Mouse (Mus musculus) CH12.LX (cell line): Measurements from ENCODE around the gene Endou. TPM values are rescaled to one million over a fixed set of nuclear protein-coding genes. Genes with fewer than 3 reads are reported as not detected.

ENCODE experiments used
- DNase-seq: peaks from one replicate; pipeline ENCODE4 v3.0.0-alpha.2; 2013; ENCODE audit errors: extremely low read depth
- H3K27ac ChIP-seq: 2 replicates; pipeline ENCODE4 v1.5.1; 2012; ENCODE audit warnings: low read depth, mild to moderate bottlenecking, control low read depth, moderate library complexity; ENCODE audit not compliant: insufficient read depth
- H3K27me3 ChIP-seq: replicated peaks from 2 replicates; pipeline ENCODE3; 2012; ENCODE audit warnings: inconsistent platforms
- H3K36me3 ChIP-seq, 2 experiments: replicated peaks in 1 of 2; 2 replicates each; pipeline versions ENCODE3 to v1.6.1; 2012; ENCODE audit warnings: inconsistent platforms in 1 of 2, low read length in 1 of 2, mild to moderate bottlenecking in 1 of 2, mixed read lengths in 1 of 2, moderate library complexity in 1 of 2; ENCODE audit not compliant: control insufficient read depth in 1 of 2, insufficient read depth in 1 of 2
- H3K4me1 ChIP-seq, 2 experiments: 2 replicates each; pipeline ENCODE4 v1.6.1; 2012; ENCODE audit warnings: inconsistent platforms in 1 of 2, moderate library complexity in 1 of 2; ENCODE audit not compliant: insufficient read depth in 2 of 2, control insufficient read depth in 1 of 2
- H3K4me2 ChIP-seq: 2 replicates; pipeline ENCODE4 v1.6.1; 2012; ENCODE audit warnings: low read depth, mild to moderate bottlenecking, control low read depth; ENCODE audit not compliant: poor library complexity, insufficient read depth, severe bottlenecking
- H3K4me3 ChIP-seq, 3 experiments: fragments of 150-350 bp in 1 of 3; sonication (generic) in 1 of 3; replicated peaks in 1 of 3; 2 replicates each; pipeline versions ENCODE3 to v1.5.1; 2011 to 2012; ENCODE audit warnings: low read depth in 2 of 3, low read length in 2 of 3, mild to moderate bottlenecking in 2 of 3, moderate library complexity in 2 of 3, control low read depth in 1 of 3, improper control_type of control experiment in 1 of 3, inconsistent platforms in 1 of 3, mixed read lengths in 1 of 3; ENCODE audit not compliant: poor library complexity in 1 of 3
- H3K79me2 ChIP-seq: replicated peaks from 2 replicates; pipeline ENCODE4 v1.6.1; 2012; ENCODE audit warnings: mild to moderate bottlenecking, moderate library complexity; ENCODE audit not compliant: control insufficient read depth, poor library complexity, insufficient read depth, severe bottlenecking; ENCODE audit errors: extremely low read depth
- H3K9ac ChIP-seq: 2 replicates; pipeline ENCODE4 v1.6.1; 2012; ENCODE audit warnings: low read depth, mild to moderate bottlenecking, control low read depth, moderate library complexity; ENCODE audit not compliant: insufficient read depth
- H3K9me3 ChIP-seq: replicated peaks from 2 replicates; pipeline ENCODE3; 2012; ENCODE audit warnings: low read length, inconsistent platforms, mixed read lengths
- ELF1 ChIP-seq: IDR thresholded peaks from 2 replicates; pipeline ENCODE4 v1.6.1; 2014; ENCODE audit warnings: low read depth, mild to moderate bottlenecking, inconsistent platforms, low read length, improper control_type of control experiment
- ETS1 ChIP-seq: conservative IDR thresholded peaks from 2 replicates; pipeline ENCODE4 v1.6.1; 2012; ENCODE audit warnings: low read depth, mild to moderate bottlenecking, inconsistent platforms, low read length, improper control_type of control experiment, moderate library complexity
- GABPA ChIP-seq: IDR thresholded peaks from 2 replicates; pipeline ENCODE4 v1.6.1; 2012; ENCODE audit warnings: low read depth, low read length, improper control_type of control experiment, inconsistent platforms; ENCODE audit not compliant: insufficient replicate concordance
- IRF4 ChIP-seq: IDR thresholded peaks from 2 replicates; pipeline ENCODE4 v1.6.1; 2014; ENCODE audit warnings: low read depth, mild to moderate bottlenecking, inconsistent platforms, low read length, improper control_type of control experiment
- JUN ChIP-seq: IDR thresholded peaks from 2 replicates; pipeline ENCODE4 v1.6.1; 2011; ENCODE audit warnings: low read depth, mild to moderate bottlenecking, low read length, improper control_type of control experiment, moderate library complexity; ENCODE audit not compliant: insufficient read depth
- KAT2A ChIP-seq: IDR thresholded peaks from 2 replicates; pipeline ENCODE4 v1.6.1; 2012; ENCODE audit warnings: low read length, improper control_type of control experiment, inconsistent platforms; ENCODE audit not compliant: insufficient replicate concordance
- MAX ChIP-seq: IDR thresholded peaks from 2 replicates; pipeline ENCODE4 v1.6.1; 2011; ENCODE audit warnings: low read length, improper control_type of control experiment
- MAZ ChIP-seq: IDR thresholded peaks from 2 replicates; pipeline ENCODE4 v1.6.1; 2012; ENCODE audit warnings: low read depth, mild to moderate bottlenecking, inconsistent platforms, low read length, improper control_type of control experiment, moderate library complexity
- MEF2A ChIP-seq: IDR thresholded peaks from 2 replicates; pipeline ENCODE4 v1.6.1; 2014; ENCODE audit warnings: low read depth, mild to moderate bottlenecking, inconsistent platforms, low read length, improper control_type of control experiment, borderline replicate concordance
- POLR2AphosphoS2 ChIP-seq: IDR thresholded peaks from 2 replicates; pipeline ENCODE4 v1.6.1; 2011; ENCODE audit warnings: low read depth, low read length, improper control_type of control experiment
- SIN3A ChIP-seq: IDR thresholded peaks from 2 replicates; pipeline ENCODE4 v1.6.1; 2012; ENCODE audit warnings: low read length, improper control_type of control experiment, inconsistent platforms
- SMC3 ChIP-seq: IDR thresholded peaks from 2 replicates; pipeline ENCODE4 v1.6.1; 2011; ENCODE audit warnings: low read depth, low read length, improper control_type of control experiment
- ZKSCAN1 ChIP-seq: IDR thresholded peaks from 2 replicates; pipeline ENCODE4 v1.6.1; 2012; ENCODE audit warnings: low read depth, inconsistent platforms, low read length, improper control_type of control experiment, borderline replicate concordance
- ZMIZ1 ChIP-seq: IDR thresholded peaks from 2 replicates; pipeline ENCODE4 v1.6.1; 2012; ENCODE audit warnings: low read depth, mild to moderate bottlenecking, inconsistent platforms, low read length, improper control_type of control experiment
- dilution Hi-C: fragments of 300-500 bp; cut with MboI; formaldehyde crosslinking; loops from 2 replicates; pipeline ENCODE4 v1.14.3; 2020; ENCODE audit warnings: low sequenced_read_pairs; ENCODE audit not compliant: extremely low pct_unique_long_range_greater_than_20kb, extremely low pct_ligation_motif_present
- in situ Hi-C: fragments of 300-500 bp; cut with MboI; formaldehyde crosslinking; loops from 3 replicates; pipeline ENCODE4 v1.14.3; 2019; ENCODE audit warnings: low sequenced_read_pairs, low pct_ligation_motif_present, low pct_unique_long_range_greater_than_20kb, mixed read lengths
- polyA plus RNA-seq: library from polyadenylated mRNA; unstranded; fragments of >175 nt; gene quantifications from 2 replicates; pipeline ENCODE4 v1.2.1, GENCODE M21; 2012; ENCODE audit warnings: low read depth; ENCODE audit not compliant: insufficient read length
- total RNA-seq, 2 experiments: library from RNA; depleted of rRNA; stranded (reverse); fragments of 300-350 nt in 1 of 2; fragments of >200 nt in 1 of 2; gene quantifications; 2 replicates each; pipeline ENCODE4 v1.2.3; 2012 to 2014

The Endou gene
- total and polyA plus RNA-seq, 3 experiments: 49.5 to 66.9 (median 64.0) TPM

- in situ Hi-C loops: no loop called here
- Histone ChIP-seq H3K4me3 (no peak overlapping the region), H3K27me3 (no peaks in the 10 kb centered on the region), H3K4me1 (peaks cover 29 to 53% of the 10 kb centered on the region in 2 experiments), H3K36me3 (peaks cover 3 to 31% of the 10 kb centered on the region in 2 experiments), H3K9me3 (no peaks in the 10 kb centered on the region), H3K79me2 (no peaks in the 10 kb centered on the region), H3K4me2 (no peak overlapping the region), H3K9ac (no peak overlapping the region), H3K27ac (no peak overlapping the region)
- dilution Hi-C loops: no loop called here
- TF ChIP-seq ELF1: no peak
- no peak for TF ChIP-seq MEF2A
- no peak for TF ChIP-seq KAT2A
- no peak for TF ChIP-seq ZMIZ1
- no peak for TF ChIP-seq ETS1
- TF ChIP-seq JUN: no peak
- no peak for TF ChIP-seq MAZ
- TF ChIP-seq POLR2AphosphoS2: no peak
- DNase-seq: no peak
These were observed 18.3 kb upstream of the Endou start for GRCm38 (mm10) chr15:97749397-97749796.

GRCm38 (mm10) chr15:97748964-97749363 lies 17.8 kb upstream of the Endou start:
- Histone ChIP-seq H3K27ac (no peak overlapping the region), H3K9ac (no peak overlapping the region), H3K36me3 (peaks cover 3 to 31% of the 10 kb centered on the region in 2 experiments), H3K4me1 (peaks cover 29 to 53% of the 10 kb centered on the region in 2 experiments), H3K4me3 (no peak overlapping the region), H3K4me2 (no peak overlapping the region), H3K79me2 (no peaks in the 10 kb centered on the region), H3K9me3 (no peaks in the 10 kb centered on the region), H3K27me3 (no peaks in the 10 kb centered on the region)
- in situ Hi-C loops (no loop called here), dilution Hi-C loops (no loop called here)
- TF ChIP-seq MAX: no peak
- peak; percentile 26; the same call in 1 of the 2 replicates for TF ChIP-seq ZKSCAN1
- no peak for TF ChIP-seq GABPA
- no peak for TF ChIP-seq SMC3
- no peak for TF ChIP-seq SIN3A
- no peak for DNase-seq

- Histone ChIP-seq H3K27ac (no peak overlapping the region), H3K36me3 (peaks cover 0 to 29% of the 10 kb centered on the region in 2 experiments), H3K9ac (no peak overlapping the region), H3K4me1 (peaks cover 31 to 54% of the 10 kb centered on the region in 2 experiments), H3K27me3 (no peaks in the 10 kb centered on the region), H3K79me2 (no peaks in the 10 kb centered on the region), H3K9me3 (no peaks in the 10 kb centered on the region), H3K4me3 (no peak overlapping the region), H3K4me2 (no peak overlapping the region)
- TF ChIP-seq IRF4: no peak
- in situ Hi-C loops (no loop called here), dilution Hi-C loops (no loop called here)
- DNase-seq: no peak
These were observed 17.2 kb upstream of the Endou start for GRCm38 (mm10) chr15:97748309-97748708.
